Mouse (Mus musculus): ENCODE results near the gene Plek.

Gene Plek

GRCm38 (mm10) chr11:17000353-17001334 is 51.5 kb downstream of the Plek start:
- DNase-seq (ENCODE audit: low spot score): no peak

GRCm38 (mm10) chr11:16999933-17000332 is 52.2 kb downstream of the Plek start:
- DNase-seq (ENCODE audit: low spot score): no peak

- DNase-seq (ENCODE audit: low spot score): no peak
Observed at GRCm38 (mm10) chr11:16999387-16999786, 52.8 kb downstream of the Plek start.

- no peak for DNase-seq (ENCODE audit: low spot score)
Observed at GRCm38 (mm10) chr11:16997465-16997864, 54.7 kb downstream of the Plek start.

- DNase-seq (ENCODE audit: low spot score): no peak
Observed at GRCm38 (mm10) chr11:16996818-16997217, 55.4 kb downstream of the Plek start.

- no peak for DNase-seq (ENCODE audit: low spot score)
Observed at GRCm38 (mm10) chr11:16992880-16993279, 59.3 kb downstream of the Plek start.

- no peak for DNase-seq (ENCODE audit: low spot score)
Observed at GRCm38 (mm10) chr11:16989885-16990284, 62.3 kb downstream of the Plek start.

- no peak for DNase-seq (ENCODE audit: low spot score)
Observed at GRCm38 (mm10) chr11:16987745-16988328, 64.3 kb downstream of the Plek start.

- no peak for DNase-seq (ENCODE audit: low spot score)
Observed at GRCm38 (mm10) chr11:16986550-16987187, 65.5 kb downstream of the Plek start.

GRCm38 (mm10) chr11:16978161-16978707 is 73.9 kb downstream of the Plek start:
- DNase-seq (ENCODE audit: low spot score): no peak

GRCm38 (mm10) chr11:16977611-16978010 is 74.6 kb downstream of the Plek start:
- DNase-seq (ENCODE audit: low spot score): no peak

- no peak for DNase-seq (ENCODE audit: low spot score)
Observed at GRCm38 (mm10) chr11:16976937-16977336, 75.2 kb downstream of the Plek start.

- DNase-seq (ENCODE audit: low spot score): no peak
Observed at GRCm38 (mm10) chr11:16973086-16973485, 79.1 kb downstream of the Plek start.

GRCm38 (mm10) chr11:16972027-16972426 is 80.2 kb downstream of the Plek start:
- DNase-seq (ENCODE audit: low spot score): no peak

GRCm38 (mm10) chr11:16969650-16970049 is 82.5 kb downstream of the Plek start:
- DNase-seq (ENCODE audit: low spot score): no peak

GRCm38 (mm10) chr11:16967806-16968205 is 84.4 kb downstream of the Plek start:
- DNase-seq (ENCODE audit: low spot score): no peak

GRCm38 (mm10) chr11:16958520-16958919 is 93.7 kb downstream of the Plek start:
- no peak for DNase-seq (ENCODE audit: low spot score)

- DNase-seq (ENCODE audit: low spot score): no peak
Observed at GRCm38 (mm10) chr11:16957030-16957429, 95.2 kb downstream of the Plek start.

- DNase-seq (ENCODE audit: low spot score): no peak
Observed at GRCm38 (mm10) chr11:16956115-16956862, 95.9 kb downstream of the Plek start.

- DNase-seq (ENCODE audit: low spot score): no peak
Observed at GRCm38 (mm10) chr11:16951761-16952010, 100.5 kb downstream of the Plek start.

GRCm38 (mm10) chr11:16950976-16951760 is 101.0 kb downstream of the Plek start, which contains the start of gene Fbxo48:
TSS of gene Fbxo48 (plus strand) at chr11:16951375.
- DNase-seq (ENCODE audit: low spot score): peak; percentile 92
